Mouse (Mus musculus) midbrain, embryonic 11.5 days (tissue): ENCODE data around the gene Pole4. TPM values are rescaled to one million over a fixed set of nuclear protein-coding genes. Genes with fewer than 3 reads are reported as not detected.
"Not testable (repeated sequence)": the region's sequence is repeated elsewhere in the genome, so short reads cannot be mapped to it uniquely, and the experiment has no call there.

Source experiments
- ATAC-seq: fragments of 200-750 bp; cut with Nextera tagmentation; 2 replicates; pipeline ENCODE4 v1.8.0; 2017; ENCODE audit warnings: moderate TSS enrichment, moderate library complexity; ENCODE audit not compliant: low FRiP score
- DNase-seq: peaks from one replicate; pipeline ENCODE4 v3.0.0; 2015; ENCODE audit warnings: low spot score; ENCODE audit errors: missing footprints
- H3K27ac ChIP-seq: fragments of 300-500 bp; sonication (generic); 2 replicates; pipeline ENCODE4 v1.5.1; 2014; ENCODE audit warnings: low read depth, low read length
- H3K27me3 ChIP-seq: fragments of 300-500 bp; sonication (generic); 2 replicates; pipeline ENCODE4 v1.6.1; 2014; ENCODE audit warnings: mild to moderate bottlenecking, low read length, moderate library complexity, mixed read lengths; ENCODE audit not compliant: control insufficient read depth, insufficient read depth
- H3K36me3 ChIP-seq: fragments of 300-500 bp; sonication (generic); 2 replicates; pipeline ENCODE4 v1.6.1; 2014; ENCODE audit warnings: mild to moderate bottlenecking, low read length, moderate library complexity, mixed read lengths; ENCODE audit not compliant: control insufficient read depth, insufficient read depth
- H3K4me1 ChIP-seq: fragments of 300-500 bp; sonication (generic); 2 replicates; pipeline ENCODE4 v1.6.1; 2014; ENCODE audit warnings: low read length; ENCODE audit not compliant: control insufficient read depth, insufficient read depth
- H3K4me2 ChIP-seq: fragments of 300-500 bp; sonication (generic); 2 replicates; pipeline ENCODE4 v1.6.1; 2014; ENCODE audit warnings: mild to moderate bottlenecking, moderate library complexity
- H3K4me3 ChIP-seq: fragments of 300-500 bp; sonication (generic); 2 replicates; pipeline ENCODE4 v1.5.1; 2014; ENCODE audit warnings: low read depth, low read length
- H3K9ac ChIP-seq: fragments of 300-500 bp; sonication (generic); 2 replicates; pipeline ENCODE4 v1.6.1; 2014; ENCODE audit warnings: low read length
- H3K9me3 ChIP-seq: fragments of 300-500 bp; sonication (generic); 2 replicates; pipeline ENCODE4 v1.6.1; 2016; ENCODE audit warnings: low read length; ENCODE audit not compliant: control insufficient read depth
- WGBS: fragments of 180-500 bp; shearing (Covaris S2); extraction: QIAGEN DNeasy Blood & Tissue Kit; methylation state at CpG from one replicate; pipeline ENCODE4 v1.1.7; 2014; 5-methylcytosine and 5-hydroxymethylcytosine counted together
- polyA plus RNA-seq: library from polyadenylated mRNA; unstranded; fragments of >200 nt; fragmentation: Nextera tagmentation; extraction: Ambion mirVana; gene quantifications from 2 replicates; pipeline ENCODE4 v1.2.1, GENCODE M21; 2014

The Pole4 gene
- polyA plus RNA-seq, 1 experiment from 2014 or later, result 107 TPM

DNA sequence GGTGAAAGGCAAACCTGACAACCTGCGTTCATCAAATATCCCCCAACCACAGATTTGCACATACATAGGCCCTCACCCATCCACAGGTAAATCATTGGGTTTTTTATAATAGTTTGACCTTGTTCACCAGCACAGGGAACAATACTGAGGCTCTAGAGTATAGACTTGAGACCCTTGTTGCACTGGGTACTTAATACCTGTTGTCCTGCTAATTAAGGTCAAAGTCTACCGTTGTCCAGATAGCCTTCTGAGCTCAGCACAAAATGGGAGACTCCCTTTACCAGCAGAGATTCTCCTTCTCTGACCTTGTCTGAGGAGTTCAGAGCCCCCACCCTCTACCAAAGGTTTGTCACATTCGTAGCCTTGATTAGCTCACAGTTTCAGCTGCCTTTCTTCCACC lies 1.5 kb downstream of the Pole4 start:
- no peak overlapping the region for H3K9ac ChIP-seq
- H3K27ac ChIP-seq, result no peak overlapping the region
- H3K9me3 ChIP-seq, result no peaks in the 10 kb centered on the region
- H3K4me3 ChIP-seq, result no peak overlapping the region
- H3K27me3 ChIP-seq, result no peaks in the 10 kb centered on the region
- H3K36me3 ChIP-seq, result no peaks in the 10 kb centered on the region
- peaks cover 16% of the 10 kb centered on the region for H3K4me1 ChIP-seq
- ATAC-seq (no peak), DNase-seq (no peak)
- H3K4me2 ChIP-seq, result no peak overlapping the region
- 90% methylated on average over 3 of the region's 3 CpGs for WGBS

GRCm38 (mm10) chr6:82702593-82703017 lies 2.6 kb downstream of the Pole4 start:
- WGBS, result 32% methylated on average over 16 of the region's 16 CpGs
- no peak overlapping the region for H3K4me2 ChIP-seq
- no peak overlapping the region for H3K9ac ChIP-seq
- H3K27me3 ChIP-seq, result no peaks in the 10 kb centered on the region
- peak; percentile 80 for ATAC-seq
- H3K4me3 ChIP-seq, result no peak overlapping the region
- H3K36me3 ChIP-seq, result no peaks in the 10 kb centered on the region
- no peaks in the 10 kb centered on the region for H3K9me3 ChIP-seq
- peak; percentile 99 for DNase-seq
- H3K27ac ChIP-seq, result no peak overlapping the region
- peaks cover 16% of the 10 kb centered on the region for H3K4me1 ChIP-seq

DNA sequence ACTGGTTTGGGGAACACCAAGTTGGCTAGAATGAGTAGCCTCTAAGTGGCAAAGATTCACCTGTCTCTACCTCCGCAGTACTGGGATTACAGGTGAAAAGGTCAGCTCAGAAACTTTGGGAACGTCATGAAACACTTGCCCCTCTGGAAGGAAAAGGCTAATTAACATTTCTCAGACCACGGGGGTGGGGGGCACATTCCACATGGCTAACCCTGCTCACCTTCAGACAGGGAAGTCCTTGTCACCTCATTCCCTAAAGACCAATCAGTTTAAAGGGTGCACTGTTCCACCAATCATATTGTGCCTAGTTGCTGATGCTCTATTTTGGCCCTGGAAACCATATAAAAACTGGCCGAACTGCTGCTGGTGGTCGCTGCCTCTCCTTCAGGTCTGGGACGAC lies 3.9 kb downstream of the Pole4 start:
- 80% methylated on average over 6 of the region's 6 CpGs for WGBS
- H3K36me3 ChIP-seq, result no peaks in the 10 kb centered on the region

DNA sequence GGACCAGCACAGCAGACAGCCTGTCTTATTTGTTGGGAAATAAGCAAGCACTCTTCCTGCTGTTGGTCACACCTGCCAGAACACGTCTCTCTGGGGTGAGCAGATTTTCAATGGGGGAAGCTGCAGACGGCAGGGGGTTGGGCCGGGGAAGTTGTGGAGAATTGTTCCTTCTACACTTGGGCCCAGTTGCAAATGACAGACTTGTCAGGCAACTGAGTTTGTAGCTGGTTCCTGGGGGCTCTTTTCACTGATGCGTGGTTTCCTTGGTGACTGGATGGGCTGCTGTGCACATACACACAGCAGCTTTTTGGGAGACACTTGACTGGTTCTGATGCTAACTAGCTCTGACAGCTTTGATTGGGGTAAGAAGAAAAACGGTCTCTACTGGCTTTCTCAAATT lies 5.3 kb downstream of the Pole4 start:
- peak; percentile 75 for ATAC-seq
- H3K4me2 ChIP-seq, result no peak overlapping the region
- no peak overlapping the region for H3K27ac ChIP-seq

More for the DNA sequence above, 3.9 kb downstream of the Pole4 start:
- Histone ChIP-seq H3K4me2 (no peak overlapping the region), H3K27ac (no peak overlapping the region), H3K9ac (no peak overlapping the region), H3K4me3 (no peak overlapping the region), H3K4me1 (peaks cover 16% of the 10 kb centered on the region), H3K27me3 (no peaks in the 10 kb centered on the region), H3K9me3 (no peaks in the 10 kb centered on the region)
- no peak for DNase-seq
- ATAC-seq, result no peak

DNA sequence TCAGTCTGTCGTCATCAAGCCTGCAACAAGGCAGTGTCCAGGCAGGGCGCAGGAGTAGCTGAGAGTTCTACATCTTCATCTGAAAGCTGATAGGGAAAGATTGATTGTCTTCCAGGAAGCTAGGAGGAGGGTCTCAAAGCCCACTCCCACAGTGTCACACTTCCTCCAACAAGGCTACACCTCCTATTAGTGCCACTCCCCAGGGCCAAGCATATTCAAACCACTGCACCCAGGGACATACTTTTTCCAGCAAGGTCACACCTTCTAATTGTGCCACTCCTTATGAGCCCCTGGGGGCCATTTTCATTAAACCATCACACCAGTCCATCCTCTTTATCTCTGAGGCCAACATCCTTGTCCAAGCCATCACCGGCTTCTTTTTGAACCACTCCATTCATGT lies 8.4 kb downstream of the Pole4 start:
- no peaks in the 10 kb centered on the region for H3K36me3 ChIP-seq
- H3K4me3 ChIP-seq, result no peak overlapping the region
- H3K27me3 ChIP-seq, result no peaks in the 10 kb centered on the region
- DNase-seq (no peak), ATAC-seq (no peak)
- no peaks in the 10 kb centered on the region for H3K9me3 ChIP-seq
- H3K27ac ChIP-seq, result no peak overlapping the region
- 86% methylated on average over 3 of the region's 3 CpGs for WGBS
- no peak overlapping the region for H3K9ac ChIP-seq
- no peak overlapping the region for H3K4me2 ChIP-seq
- peaks cover 16% of the 10 kb centered on the region for H3K4me1 ChIP-seq

More for the DNA sequence above, 5.3 kb downstream of the Pole4 start:
- H3K36me3 ChIP-seq, result no peaks in the 10 kb centered on the region
- no peaks in the 10 kb centered on the region for H3K27me3 ChIP-seq
- peak; percentile 86 for DNase-seq
- peaks cover 16% of the 10 kb centered on the region for H3K4me1 ChIP-seq
- no peak overlapping the region for H3K4me3 ChIP-seq
- WGBS, result 12% methylated on average over 5 of the region's 5 CpGs
- H3K9ac ChIP-seq, result no peak overlapping the region
- no peaks in the 10 kb centered on the region for H3K9me3 ChIP-seq

- H3K27ac ChIP-seq, result no peak overlapping the region
- no peak for DNase-seq
- H3K36me3 ChIP-seq, result no peaks in the 10 kb centered on the region
- 0 out of 2 replicates have a peak, but pooled peaks have one; percentile 33 for ATAC-seq
- H3K4me1 ChIP-seq, result 0 out of 2 replicates have a peak, but pooled peaks cover 3% of the 10 kb centered on the region
- H3K9me3 ChIP-seq, result no peaks in the 10 kb centered on the region
- H3K4me3 ChIP-seq, result no peak overlapping the region
- no peak overlapping the region for H3K9ac ChIP-seq
- H3K4me2 ChIP-seq, result no peak overlapping the region
- 50% methylated on average over 13 of the region's 13 CpGs for WGBS
- no peaks in the 10 kb centered on the region for H3K27me3 ChIP-seq
Observed at GRCm38 (mm10) chr6:82694668-82695067, 10.5 kb downstream of the Pole4 start.

GRCm38 (mm10) chr6:82689474-82689873 lies 15.7 kb downstream of the Pole4 start:
- no peaks in the 10 kb centered on the region for H3K4me1 ChIP-seq
- H3K9ac ChIP-seq, result no peak overlapping the region
- H3K36me3 ChIP-seq, result no peaks in the 10 kb centered on the region
- no peaks in the 10 kb centered on the region for H3K27me3 ChIP-seq
- ATAC-seq, result no peak
- no peaks in the 10 kb centered on the region for H3K9me3 ChIP-seq
- H3K4me2 ChIP-seq, result no peak overlapping the region
- 89% methylated on average over 4 of the region's 4 CpGs for WGBS
- DNase-seq, result no peak
- no peak overlapping the region for H3K27ac ChIP-seq
- H3K4me3 ChIP-seq, result no peak overlapping the region

GRCm38 (mm10) chr6:82688586-82688985 lies 16.6 kb downstream of the Pole4 start:
- ATAC-seq, H3K27me3 ChIP-seq, H3K36me3 ChIP-seq, H3K27ac ChIP-seq, H3K4me1 ChIP-seq, H3K4me2 ChIP-seq, DNase-seq, H3K9me3 ChIP-seq, H3K9ac ChIP-seq, H3K4me3 ChIP-seq: not testable (repeated sequence)
- WGBS, result 51% methylated on average over 5 of the region's 5 CpGs

DNA sequence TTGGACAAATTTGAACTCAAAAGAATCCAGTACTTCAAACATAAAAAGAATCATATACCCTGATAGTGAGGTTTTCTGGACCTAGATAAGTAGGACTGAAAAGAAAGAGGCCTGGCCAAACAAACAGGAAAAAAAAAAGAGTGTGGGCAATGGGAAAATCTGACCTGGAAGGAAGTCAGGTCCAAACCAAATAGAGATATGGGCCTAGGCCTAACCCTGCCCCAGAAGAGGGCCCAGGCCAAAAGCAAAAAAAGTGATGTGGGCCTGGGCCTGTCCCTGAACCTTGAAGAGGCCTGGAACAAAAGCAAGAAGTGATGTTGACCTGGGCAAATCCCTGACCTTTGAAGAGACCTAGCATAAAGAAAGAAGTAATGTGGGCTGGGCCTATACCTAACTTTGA lies 21.0 kb downstream of the Pole4 start:
- Histone ChIP-seq H3K4me1 (no peaks in the 10 kb centered on the region), H3K27me3 (no peaks in the 10 kb centered on the region), H3K4me3 (no peak overlapping the region), H3K9ac (no peak overlapping the region), H3K9me3 (no peaks in the 10 kb centered on the region), H3K4me2 (no peak overlapping the region), H3K27ac (no peak overlapping the region), H3K36me3 (no peaks in the 10 kb centered on the region)
- no peak for DNase-seq
- ATAC-seq, result no peak

DNA sequence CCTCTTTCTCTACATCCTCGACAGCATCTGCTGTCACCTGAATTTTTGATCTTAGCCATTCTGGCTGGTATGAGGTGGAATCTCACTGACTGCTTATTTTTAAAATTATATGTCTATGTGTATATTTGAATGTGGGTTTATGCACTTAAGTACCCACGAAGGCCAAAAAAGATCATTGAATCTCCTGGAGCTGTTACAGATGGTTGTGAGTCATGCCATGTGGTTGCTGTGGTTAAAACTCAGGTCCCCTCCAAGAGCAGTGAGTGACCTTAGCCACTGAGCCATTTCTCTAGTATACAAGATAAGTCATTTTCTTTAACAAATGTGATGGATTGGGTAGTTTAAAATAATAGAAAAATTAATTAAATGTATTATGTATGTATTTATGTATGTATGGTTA lies 25.9 kb downstream of the Pole4 start:
- H3K4me1 ChIP-seq, ATAC-seq, H3K9me3 ChIP-seq, H3K4me3 ChIP-seq, H3K36me3 ChIP-seq, H3K9ac ChIP-seq, H3K27ac ChIP-seq, DNase-seq, H3K4me2 ChIP-seq, H3K27me3 ChIP-seq: not testable (repeated sequence)
- 79% methylated on average over 2 of the region's 2 CpGs for whole genome bisulfite sequencing
